Mouse (Mus musculus) myocyte (in vitro differentiated cells): Measurements from ENCODE around the gene Lrrc29. TPM values are rescaled to one million over a fixed set of nuclear protein-coding genes. Genes with fewer than 3 reads are reported as not detected.
A peak's percentile ranks its signal among the peaks of the same experiment; 100 is the strongest.

Experiments
- H3K27me3 ChIP-seq: one replicate; pipeline ENCODE4 v1.6.1; 2011; ENCODE audit not compliant: control insufficient read depth, insufficient read depth, insufficient read length
- H3K36me3 ChIP-seq: one replicate; pipeline ENCODE4 v1.6.1; 2011; ENCODE audit not compliant: control insufficient read depth, insufficient read depth
- H3K4me2 ChIP-seq: one replicate; pipeline ENCODE4 v1.6.1; 2011; ENCODE audit warnings: low read depth, control low read depth
- H3K4me3 ChIP-seq: one replicate; pipeline ENCODE4 v1.5.1; 2011; ENCODE audit warnings: mild to moderate bottlenecking, control low read depth, moderate library complexity
- H3K79me2 ChIP-seq: one replicate; pipeline ENCODE4 v1.6.1; 2011; ENCODE audit not compliant: control insufficient read depth, insufficient read depth
- H3ac ChIP-seq: one replicate; pipeline ENCODE4 v1.6.1; 2011; ENCODE audit not compliant: control insufficient read depth, insufficient read length
- CEBPB ChIP-seq: IDR thresholded peaks from 2 replicates; pipeline ENCODE4 v1.6.1; 2011; ENCODE audit warnings: mild to moderate bottlenecking, moderate library complexity; ENCODE audit not compliant: poor library complexity, insufficient read depth, severe bottlenecking
- E2F4 ChIP-seq: IDR thresholded peaks from one replicate; pipeline ENCODE4 v1.6.1; 2011; ENCODE audit warnings: mild to moderate bottlenecking, control low read depth, moderate library complexity; ENCODE audit not compliant: insufficient read depth
- MAX ChIP-seq: IDR thresholded peaks from one replicate; pipeline ENCODE4 v1.6.1; 2011; ENCODE audit warnings: low read depth, mild to moderate bottlenecking, control low read depth
- MYOD1 ChIP-seq, 3 experiments: IDR thresholded peaks; one replicate each; pipeline ENCODE4 v1.6.1; 2011; ENCODE audit warnings: control low read depth in 2 of 3, low read depth in 2 of 3, mild to moderate bottlenecking in 2 of 3, moderate library complexity in 1 of 3; ENCODE audit not compliant: insufficient read length in 2 of 3, control insufficient read depth in 1 of 3
- MYOG ChIP-seq, 3 experiments: IDR thresholded peaks; one replicate each; pipeline ENCODE4 v1.6.1; 2011; ENCODE audit warnings: control low read depth in 2 of 3, low read depth in 2 of 3, mild to moderate bottlenecking in 2 of 3; ENCODE audit not compliant: insufficient read length in 2 of 3, control insufficient read depth in 1 of 3, insufficient read depth in 1 of 3
- POLR2A ChIP-seq: IDR thresholded peaks from one replicate; pipeline ENCODE4 v1.6.1; 2011; ENCODE audit warnings: low read depth, mild to moderate bottlenecking, control low read depth, moderate library complexity; ENCODE audit not compliant: insufficient read length
- POLR2AphosphoS2 ChIP-seq: IDR thresholded peaks from one replicate; pipeline ENCODE4 v1.6.1; 2011; ENCODE audit warnings: low read depth, control low read depth; ENCODE audit not compliant: insufficient read length
- REST ChIP-seq: IDR thresholded peaks from one replicate; pipeline ENCODE4 v1.6.1; 2011; ENCODE audit warnings: mild to moderate bottlenecking, control low read depth, moderate library complexity; ENCODE audit not compliant: insufficient read depth, insufficient read length
- SRF ChIP-seq: IDR thresholded peaks from one replicate; pipeline ENCODE4 v1.6.1; 2011; ENCODE audit warnings: low read depth; ENCODE audit not compliant: control insufficient read depth, insufficient read length
- TCF12 ChIP-seq: IDR thresholded peaks from one replicate; pipeline ENCODE4 v1.6.1; 2011; ENCODE audit warnings: mild to moderate bottlenecking, control low read depth; ENCODE audit not compliant: poor library complexity, insufficient read depth, severe bottlenecking
- TCF3 ChIP-seq: IDR thresholded peaks from one replicate; pipeline ENCODE4 v1.6.1; 2011; ENCODE audit warnings: low read depth, control low read depth; ENCODE audit not compliant: insufficient read length
- USF1 ChIP-seq: IDR thresholded peaks from one replicate; pipeline ENCODE4 v1.6.1; 2011; ENCODE audit warnings: low read depth, mild to moderate bottlenecking, control low read depth, moderate library complexity
- polyA plus RNA-seq: library from polyadenylated mRNA; unstranded; fragments of >200 nt; fragmentation: generic; extraction: Trizol; gene quantifications from one replicate; pipeline ENCODE4 v1.2.1, GENCODE M21; 2012; ENCODE audit warnings: missing spikeins

Lrrc29 gene
- polyA plus RNA-seq, 1 experiment: 1.8 TPM

DNA sequence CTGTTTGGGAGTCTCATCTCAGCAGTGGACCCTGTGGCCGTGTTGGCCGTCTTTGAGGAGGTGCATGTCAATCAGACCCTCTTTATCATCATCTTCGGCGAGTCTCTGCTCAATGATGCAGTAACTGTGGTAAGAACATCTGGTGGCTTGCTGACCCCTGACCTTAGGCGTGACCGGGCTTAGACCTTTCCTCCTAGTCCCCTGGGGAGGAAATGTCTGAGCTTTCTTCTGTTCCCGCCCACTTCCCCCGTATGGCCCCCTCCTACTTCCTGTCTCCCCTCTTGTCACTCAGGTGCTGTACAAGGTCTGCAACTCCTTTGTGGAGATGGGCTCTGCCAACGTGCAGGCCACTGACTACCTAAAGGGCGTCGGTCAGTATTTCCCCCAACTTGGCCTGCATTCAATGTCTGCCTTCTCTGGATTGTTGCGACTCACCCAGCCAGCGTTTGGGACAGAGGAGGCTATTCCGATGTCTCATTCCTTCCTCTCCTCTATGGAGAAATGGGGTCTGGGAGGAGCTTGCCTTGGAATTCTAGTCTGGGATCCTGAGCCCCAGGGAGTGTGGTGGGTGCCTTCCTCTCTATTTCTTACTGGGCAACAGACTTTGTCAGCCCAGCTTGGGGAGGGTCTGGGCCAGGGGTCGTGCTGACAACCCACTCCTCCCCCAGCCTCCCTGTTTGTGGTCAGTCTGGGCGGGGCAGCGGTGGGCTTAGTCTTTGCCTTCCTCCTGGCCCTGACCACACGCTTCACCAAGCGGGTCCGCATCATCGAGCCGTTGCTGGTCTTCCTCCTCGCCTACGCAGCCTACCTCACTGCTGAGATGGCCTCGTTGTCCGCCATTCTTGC is 29.3 kb upstream of the Lrrc29 start:
- no peak overlapping the region for H3ac ChIP-seq
- no peak for TF ChIP-seq TCF3
- TF ChIP-seq SRF: no peak
- TF ChIP-seq TCF12: no peak
- TF ChIP-seq MYOD1 (IDR thresholded peaks at IDR 0.05; ENCODE audit: control insufficient read depth in 1 of 3, insufficient read length in 2 of 3, low read depth in 2 of 3): no peak
- no peak for TF ChIP-seq E2F4
- TF ChIP-seq CEBPB: no peak
- no peak for TF ChIP-seq REST
- no peak for TF ChIP-seq USF1
- TF ChIP-seq MYOG (IDR thresholded peaks at IDR 0.05; ENCODE audit: control insufficient read depth in 1 of 3, insufficient read depth in 1 of 3, insufficient read length in 2 of 3, low read depth in 2 of 3): no peak
- TF ChIP-seq POLR2A: no peak
- no peak for TF ChIP-seq POLR2AphosphoS2
- no peaks in the 10 kb centered on the region for H3K36me3 ChIP-seq
- no peaks in the 10 kb centered on the region for H3K27me3 ChIP-seq
- H3K4me2 ChIP-seq: no peak overlapping the region
- H3K79me2 ChIP-seq: peaks cover 5% of the 10 kb centered on the region
- H3K4me3 ChIP-seq: no peak overlapping the region

DNA sequence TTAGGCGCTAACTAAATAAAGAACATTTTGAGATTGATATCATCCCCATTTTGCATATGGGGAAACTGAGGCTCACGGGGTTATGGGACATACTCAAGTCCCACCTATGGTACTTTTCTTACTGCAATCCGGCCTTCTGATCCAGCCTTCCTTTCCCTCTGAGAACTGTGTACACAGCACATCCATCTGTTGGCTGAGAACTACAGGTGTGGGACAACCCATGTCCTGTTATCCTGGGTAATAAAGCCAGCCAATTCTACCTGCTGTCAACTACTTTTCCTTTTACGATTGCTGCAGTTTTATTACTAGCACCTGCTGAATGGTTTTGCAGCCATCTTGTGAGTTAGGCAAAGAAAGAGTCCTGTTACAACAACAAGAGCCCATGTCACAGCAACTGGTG is 28.5 kb upstream of the Lrrc29 start:
- no peaks in the 10 kb centered on the region for H3K36me3 ChIP-seq
- H3K79me2 ChIP-seq: peaks cover 5% of the 10 kb centered on the region

DNA sequence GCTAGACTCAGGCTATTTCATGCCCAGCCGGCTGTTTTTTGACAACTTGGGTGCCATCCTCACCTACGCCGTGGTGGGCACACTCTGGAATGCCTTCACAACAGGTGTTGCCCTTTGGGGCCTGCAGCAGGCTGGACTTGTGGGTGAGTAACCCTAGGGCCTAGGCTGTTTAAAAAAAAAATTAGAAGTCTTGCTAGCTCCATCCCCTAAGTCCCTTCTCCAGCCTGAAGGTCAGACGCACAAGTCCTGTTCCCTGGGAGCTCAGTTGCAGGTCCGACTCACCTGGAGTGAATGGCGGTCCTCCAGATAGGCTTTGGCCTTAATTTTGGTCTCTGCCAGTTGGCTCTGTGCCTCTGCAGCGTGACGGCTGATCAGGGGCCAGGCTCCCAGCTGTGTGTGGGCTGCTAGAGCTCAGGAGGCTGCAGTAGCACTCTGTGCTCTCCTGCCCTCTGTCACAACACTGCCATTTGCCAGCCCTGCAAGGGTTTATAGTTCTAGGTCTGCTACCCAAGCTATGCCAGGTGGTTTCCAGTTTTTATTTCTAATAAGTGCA is 27.6 kb upstream of the Lrrc29 start:
- TF ChIP-seq E2F4 (no peak), MYOD1 (IDR thresholded peaks at IDR 0.05; ENCODE audit: control insufficient read depth in 1 of 3, insufficient read length in 2 of 3, low read depth in 2 of 3) (no peak), REST (no peak), USF1 (no peak), MAX (no peak), TCF12 (no peak), TCF3 (no peak), CEBPB (no peak), POLR2A (no peak)
- H3K36me3 ChIP-seq: no peaks in the 10 kb centered on the region
- H3ac ChIP-seq: no peak overlapping the region
- H3K27me3 ChIP-seq: no peaks in the 10 kb centered on the region
- H3K79me2 ChIP-seq: peaks cover 9% of the 10 kb centered on the region
- no peak overlapping the region for H3K4me3 ChIP-seq
- H3K4me2 ChIP-seq: no peak overlapping the region

More for the DNA sequence above, 28.5 kb upstream of the Lrrc29 start:
- Histone ChIP-seq H3K4me3 (no peak overlapping the region), H3K27me3 (no peaks in the 10 kb centered on the region), H3K4me2 (no peak overlapping the region), H3ac (no peak overlapping the region)
- TF ChIP-seq MAX (no peak), E2F4 (no peak), CEBPB (no peak), SRF (no peak), TCF3 (no peak), REST (no peak), MYOD1 (IDR thresholded peaks at IDR 0.05; ENCODE audit: control insufficient read depth in 1 of 3, insufficient read length in 2 of 3, low read depth in 2 of 3) (no peak), MYOG (IDR thresholded peaks at IDR 0.05; ENCODE audit: control insufficient read depth in 1 of 3, insufficient read depth in 1 of 3, insufficient read length in 2 of 3, low read depth in 2 of 3) (no peak), POLR2A (no peak), USF1 (no peak), POLR2AphosphoS2 (no peak), TCF12 (no peak)

DNA sequence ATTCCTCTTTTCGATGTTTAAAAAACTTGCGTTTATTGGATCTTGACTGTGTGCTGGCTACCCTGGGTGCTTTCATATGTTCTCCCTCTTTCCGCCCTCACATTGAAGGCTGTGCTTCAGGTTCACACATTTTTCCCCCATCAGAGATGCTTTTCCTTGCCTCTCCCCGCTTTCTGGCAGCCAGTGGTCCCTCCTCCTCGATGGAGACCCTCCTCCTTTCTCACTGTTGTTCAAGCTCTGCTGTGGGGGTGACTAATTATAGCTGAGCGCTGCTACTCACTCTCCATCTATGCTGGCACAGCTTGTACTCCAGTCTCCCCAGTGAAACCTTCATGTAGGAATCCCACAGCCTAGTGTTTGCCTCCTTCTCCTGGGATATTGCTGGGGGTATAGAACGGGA is 24.1 kb upstream of the Lrrc29 start:
- no peaks in the 10 kb centered on the region for H3K27me3 ChIP-seq
- peak overlapping the region; percentile 89 for H3K4me2 ChIP-seq
- H3K79me2 ChIP-seq: peaks cover 27% of the 10 kb centered on the region
- H3K36me3 ChIP-seq: no peaks in the 10 kb centered on the region
- TF ChIP-seq REST: no peak
- no peak for TF ChIP-seq E2F4
- TF ChIP-seq MAX: no peak
- H3K4me3 ChIP-seq: peak overlapping the region; percentile 94
- no peak overlapping the region for H3ac ChIP-seq
